Mouse (Mus musculus) monocyte, adult 59 days (primary cell): ENCODE data around the gene Ermap. TPM values are rescaled to one million over a fixed set of nuclear protein-coding genes. Genes with fewer than 3 reads are reported as not detected.

Source experiments
- total RNA-seq, 2 experiments: library from RNA; stranded (reverse); gene quantifications; one replicate each; pipeline ENCODE4 v1.2.4; 2023

The Ermap gene
- total RNA-seq, result under 1 TPM; 0.18 to 0.55 TPM

DNA sequence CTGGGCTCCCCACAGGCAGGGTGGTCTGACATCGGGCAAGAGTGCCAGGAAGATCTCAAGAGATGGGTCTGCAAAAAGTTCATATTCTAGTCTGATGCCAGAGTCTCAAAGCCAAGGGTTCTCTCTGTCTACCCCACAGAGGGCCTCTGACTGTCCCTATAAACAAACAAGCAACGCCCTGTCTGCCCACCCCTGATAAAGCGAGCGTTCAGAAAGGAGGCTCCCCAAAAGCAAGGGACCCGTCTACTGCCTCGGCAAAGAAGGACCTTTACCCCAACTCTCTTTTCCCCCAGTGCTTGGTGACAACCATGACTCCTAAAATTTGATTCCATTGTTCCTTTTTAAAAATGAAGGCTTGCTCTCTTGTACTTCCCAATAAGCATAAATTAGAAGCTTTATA is at the start of gene Ermap:
TSS of gene Ermap (minus strand) at position 148 of the 400 bp plus-strand sequence.

DNA sequence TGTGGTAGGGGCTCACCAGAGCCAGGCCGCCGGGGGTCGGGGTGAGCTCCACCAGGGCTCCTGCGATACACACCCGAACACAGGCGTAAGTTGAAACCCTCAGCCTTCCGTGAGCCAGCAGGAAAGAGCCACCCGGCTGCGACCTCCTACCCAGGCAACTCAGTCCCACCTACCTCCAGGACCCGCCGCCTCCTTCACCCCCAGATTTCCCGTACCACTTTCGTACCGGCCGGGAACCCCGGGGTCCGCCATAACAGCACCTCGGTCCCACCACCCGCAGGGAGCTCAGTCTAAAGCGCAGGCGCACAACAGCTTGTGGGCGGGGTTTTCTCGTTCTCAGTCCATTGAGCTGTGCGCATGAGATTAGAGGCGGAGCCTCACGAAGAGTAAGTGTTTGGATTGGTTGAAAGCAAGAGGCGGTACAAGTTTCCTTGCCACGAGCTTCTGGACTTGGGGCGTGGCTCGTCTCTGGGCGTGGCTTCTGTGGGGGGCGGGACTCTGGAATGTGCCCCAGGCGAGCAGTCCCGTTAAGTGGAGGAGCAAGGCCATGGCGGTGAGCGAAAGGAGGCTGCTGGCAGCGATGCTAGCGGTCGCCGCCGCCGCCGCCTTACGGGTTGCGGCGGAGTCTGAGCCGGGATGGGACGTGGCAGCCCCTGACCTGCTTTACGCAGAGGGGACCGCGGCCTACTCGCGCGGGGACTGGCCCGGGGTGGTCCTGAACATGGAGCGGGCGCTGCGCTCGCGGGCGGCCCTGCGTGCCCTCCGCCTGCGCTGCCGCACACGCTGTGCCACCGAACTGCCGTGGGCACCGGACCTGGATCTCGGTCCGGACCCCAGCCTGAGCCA is 42.8 kb upstream of the Ermap start, which contains the start of the genes AU022252 and P3h1:
TSS of gene AU022252 (minus strand) at position 303 of the 846 bp plus-strand sequence.
TSS of gene P3h1 (plus strand) at position 506 of the 846 bp plus-strand sequence.

DNA sequence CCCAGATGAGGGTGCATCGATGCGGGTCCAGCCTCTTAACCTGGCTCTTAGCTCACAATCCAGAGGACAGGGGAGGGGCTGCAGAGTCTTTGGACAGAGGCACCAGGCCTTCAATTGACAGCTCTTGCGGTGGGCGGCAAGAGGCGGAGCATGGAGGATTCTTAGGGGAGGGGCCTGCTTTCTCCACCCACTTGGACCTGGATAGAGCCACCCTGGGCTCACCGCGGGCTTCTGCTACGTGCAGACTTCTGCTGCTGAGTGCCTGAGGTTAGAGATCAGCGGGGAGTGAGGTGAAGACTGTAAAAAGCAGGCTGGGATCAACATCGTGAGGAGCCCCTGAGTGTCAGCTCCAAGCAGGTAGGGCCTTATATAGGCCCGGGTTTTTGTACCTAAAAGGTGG is 28.4 kb upstream of the Ermap start, which contains the start of gene Tmem269:
TSS of gene Tmem269 (minus strand) at position 49 of the 400 bp plus-strand sequence.

DNA sequence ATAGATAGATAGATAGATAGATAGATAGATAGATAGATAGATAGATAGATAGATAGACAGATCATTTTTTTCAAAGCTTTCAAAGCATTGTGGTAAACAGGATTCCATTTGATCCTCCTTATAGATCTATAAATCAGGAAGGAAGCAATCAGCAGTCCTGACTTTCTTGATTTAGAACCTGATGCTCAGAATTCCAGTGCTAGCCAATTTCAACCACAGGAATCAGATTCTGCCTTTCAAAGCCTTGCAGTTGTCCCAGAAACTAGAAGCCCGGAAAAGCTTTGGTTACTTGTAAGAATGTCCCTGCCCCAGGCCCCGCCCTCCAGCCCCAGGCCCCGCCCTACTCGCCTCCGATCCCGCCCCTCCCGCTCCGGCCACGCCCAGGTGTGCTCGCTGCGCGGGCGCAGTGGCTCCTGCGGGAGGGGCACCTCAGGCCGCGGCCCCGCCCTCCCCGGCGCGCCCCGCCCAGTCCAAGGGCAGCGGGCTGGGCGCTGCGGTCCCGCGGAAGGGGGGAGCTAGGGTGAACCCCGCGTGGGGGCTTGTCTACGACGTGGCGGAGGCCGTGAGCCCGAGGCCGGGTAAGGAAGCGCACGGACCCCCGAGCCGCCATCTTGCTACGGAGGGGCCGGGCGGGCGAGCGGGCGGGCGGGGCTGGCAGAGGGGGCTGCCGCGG is 5.2 kb upstream of the Ermap start, which contains the start of gene Svbp:
TSS of gene Svbp (plus strand) at position 398 of the 673 bp plus-strand sequence.

DNA sequence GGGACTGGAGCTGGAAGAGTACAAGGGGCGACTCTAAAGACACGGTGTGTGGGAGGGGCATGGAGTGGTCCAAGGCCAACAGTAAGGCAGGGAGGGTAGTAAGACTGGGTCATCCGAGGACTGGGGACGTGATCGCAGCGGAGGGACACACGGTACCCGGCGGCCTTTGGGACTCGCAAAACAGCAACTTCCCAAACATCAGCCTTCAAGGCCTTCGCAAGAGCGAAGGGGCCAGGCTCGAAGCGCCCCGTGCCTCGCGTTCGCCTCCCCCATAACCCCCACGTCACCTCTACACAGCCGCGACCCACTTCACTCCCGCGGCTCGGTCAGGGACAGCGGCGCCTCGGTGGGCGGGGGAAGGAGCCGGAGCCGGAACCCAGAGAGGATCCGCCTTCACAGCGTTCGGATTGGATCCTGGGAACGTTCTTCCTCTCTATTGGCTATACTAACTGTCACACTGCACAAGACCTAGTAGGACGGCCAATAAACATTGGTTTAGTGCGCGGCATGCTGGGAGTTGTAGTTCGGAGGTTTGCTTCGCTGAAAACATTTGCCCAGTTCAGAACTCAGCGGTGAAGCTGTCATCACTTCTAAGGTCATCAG is 15.9 kb downstream of the Ermap start, which contains the start of gene Zfp691:
TSS of gene Zfp691 (minus strand) at position 345 of the 603 bp plus-strand sequence.

Other genes with a start within 250 kb of the Ermap start
- not detected for gene Lao1, start 228.4 kb downstream of the Ermap start, total RNA-seq
- 10 to 100 TPM; 21.9 to 22.1 TPM for gene Slc2a1, start 81.3 kb downstream of the Ermap start, total RNA-seq
- 1 to 10 TPM; 6.4 to 8.5 TPM for gene Zfp691, start 15.8 kb downstream of the Ermap start, total RNA-seq
- gene Svbp, start 5.3 kb upstream of the Ermap start, total RNA-seq, result 10 to 100 TPM; 11.4 to 15.5 TPM
- gene Tmem269, start 28.2 kb upstream of the Ermap start, total RNA-seq, result under 1 TPM in 1 of 2 experiments, not detected in 1; 0.34 TPM
- gene AU022252, start 42.7 kb upstream of the Ermap start, total RNA-seq, result 1 to 10 TPM; 5.2 to 7.4 TPM
- gene P3h1, start 42.9 kb upstream of the Ermap start, total RNA-seq, result 1 to 10 TPM; 3.5 to 4.1 TPM
- gene Cldn19, start 65.4 kb upstream of the Ermap start, total RNA-seq, result not detected
- 100 to 1,000 TPM; 400 to 434 TPM for gene Ybx1, start 104.6 kb upstream of the Ermap start, total RNA-seq
- 10 to 100 TPM; 14.7 to 19.5 TPM for gene Ppih, start 130.5 kb upstream of the Ermap start, total RNA-seq
- gene Ccdc30, start 225.5 kb upstream of the Ermap start, total RNA-seq, result not detected
- gene Ppcs, start 232.4 kb upstream of the Ermap start, total RNA-seq, result 1 to 10 TPM; 2.7 to 4.2 TPM
- gene Zmynd12, start 232.8 kb upstream of the Ermap start, total RNA-seq, result not detected